Mouse (Mus musculus) CH12.LX (cell line): ENCODE data around the gene Macrod1. TPM values are rescaled to one million over a fixed set of nuclear protein-coding genes. Genes with fewer than 3 reads are reported as not detected.

Experiments
- DNase-seq: peaks from one replicate; pipeline ENCODE4 v3.0.0-alpha.2; 2013; ENCODE audit errors: extremely low read depth
- H3K27ac ChIP-seq: 2 replicates; pipeline ENCODE4 v1.5.1; 2012; ENCODE audit warnings: low read depth, mild to moderate bottlenecking, control low read depth, moderate library complexity; ENCODE audit not compliant: insufficient read depth
- H3K27me3 ChIP-seq: replicated peaks from 2 replicates; pipeline ENCODE3; 2012; ENCODE audit warnings: inconsistent platforms
- H3K36me3 ChIP-seq, 2 experiments: replicated peaks in 1 of 2; 2 replicates each; pipeline versions ENCODE3 to v1.6.1; 2012; ENCODE audit warnings: inconsistent platforms in 1 of 2, low read length in 1 of 2, mild to moderate bottlenecking in 1 of 2, mixed read lengths in 1 of 2, moderate library complexity in 1 of 2; ENCODE audit not compliant: control insufficient read depth in 1 of 2, insufficient read depth in 1 of 2
- H3K4me1 ChIP-seq, 2 experiments: 2 replicates each; pipeline ENCODE4 v1.6.1; 2012; ENCODE audit warnings: inconsistent platforms in 1 of 2, moderate library complexity in 1 of 2; ENCODE audit not compliant: insufficient read depth in 2 of 2, control insufficient read depth in 1 of 2
- H3K4me2 ChIP-seq: 2 replicates; pipeline ENCODE4 v1.6.1; 2012; ENCODE audit warnings: low read depth, mild to moderate bottlenecking, control low read depth; ENCODE audit not compliant: poor library complexity, insufficient read depth, severe bottlenecking
- H3K4me3 ChIP-seq, 3 experiments: fragments of 150-350 bp in 1 of 3; sonication (generic) in 1 of 3; replicated peaks in 1 of 3; 2 replicates each; pipeline versions ENCODE3 to v1.5.1; 2011 to 2012; ENCODE audit warnings: low read depth in 2 of 3, low read length in 2 of 3, mild to moderate bottlenecking in 2 of 3, moderate library complexity in 2 of 3, control low read depth in 1 of 3, improper control_type of control experiment in 1 of 3, inconsistent platforms in 1 of 3, mixed read lengths in 1 of 3; ENCODE audit not compliant: poor library complexity in 1 of 3
- H3K79me2 ChIP-seq: replicated peaks from 2 replicates; pipeline ENCODE4 v1.6.1; 2012; ENCODE audit warnings: mild to moderate bottlenecking, moderate library complexity; ENCODE audit not compliant: control insufficient read depth, poor library complexity, insufficient read depth, severe bottlenecking; ENCODE audit errors: extremely low read depth
- H3K9ac ChIP-seq: 2 replicates; pipeline ENCODE4 v1.6.1; 2012; ENCODE audit warnings: low read depth, mild to moderate bottlenecking, control low read depth, moderate library complexity; ENCODE audit not compliant: insufficient read depth
- H3K9me3 ChIP-seq: replicated peaks from 2 replicates; pipeline ENCODE3; 2012; ENCODE audit warnings: low read length, inconsistent platforms, mixed read lengths
- BHLHE40 ChIP-seq: IDR thresholded peaks from 2 replicates; pipeline ENCODE4 v1.6.1; 2011; ENCODE audit warnings: mild to moderate bottlenecking, low read depth, low read length, improper control_type of control experiment
- CHD1 ChIP-seq: IDR thresholded peaks from 2 replicates; pipeline ENCODE4 v1.6.1; 2012; ENCODE audit warnings: low read depth, low read length, improper control_type of control experiment, inconsistent platforms
- CHD2 ChIP-seq: IDR thresholded peaks from 2 replicates; pipeline ENCODE4 v1.6.1; 2011; ENCODE audit warnings: low read length, improper control_type of control experiment
- CTCF ChIP-seq, 2 experiments: IDR thresholded peaks in 1 of 2; conservative IDR thresholded peaks in 1 of 2; 2 replicates each; pipeline ENCODE4 v1.5.1; 2011 to 2012; ENCODE audit warnings: low read depth in 2 of 2, low read length in 2 of 2, improper control_type of control experiment in 1 of 2, inconsistent platforms in 1 of 2, mild to moderate bottlenecking in 1 of 2, moderate library complexity in 1 of 2
- E2F4 ChIP-seq: IDR thresholded peaks from 2 replicates; pipeline ENCODE4 v1.6.1; 2011; ENCODE audit warnings: low read depth, low read length, improper control_type of control experiment; ENCODE audit not compliant: insufficient replicate concordance
- ELF1 ChIP-seq: IDR thresholded peaks from 2 replicates; pipeline ENCODE4 v1.6.1; 2014; ENCODE audit warnings: low read depth, mild to moderate bottlenecking, inconsistent platforms, low read length, improper control_type of control experiment
- EP300 ChIP-seq: IDR thresholded peaks from 2 replicates; pipeline ENCODE4 v1.6.1; 2011; ENCODE audit warnings: low read length, improper control_type of control experiment
- GABPA ChIP-seq: IDR thresholded peaks from 2 replicates; pipeline ENCODE4 v1.6.1; 2012; ENCODE audit warnings: low read depth, low read length, improper control_type of control experiment, inconsistent platforms; ENCODE audit not compliant: insufficient replicate concordance
- JUN ChIP-seq: IDR thresholded peaks from 2 replicates; pipeline ENCODE4 v1.6.1; 2011; ENCODE audit warnings: low read depth, mild to moderate bottlenecking, low read length, improper control_type of control experiment, moderate library complexity; ENCODE audit not compliant: insufficient read depth
- JUND ChIP-seq: conservative IDR thresholded peaks from 2 replicates; pipeline ENCODE4 v1.6.1; 2011; ENCODE audit warnings: low read depth, low read length, improper control_type of control experiment
- KAT2A ChIP-seq: IDR thresholded peaks from 2 replicates; pipeline ENCODE4 v1.6.1; 2012; ENCODE audit warnings: low read length, improper control_type of control experiment, inconsistent platforms; ENCODE audit not compliant: insufficient replicate concordance
- MAFK ChIP-seq: IDR thresholded peaks from 2 replicates; pipeline ENCODE4 v1.6.1; 2011; ENCODE audit warnings: low read length, improper control_type of control experiment; ENCODE audit not compliant: insufficient replicate concordance
- MAZ ChIP-seq: IDR thresholded peaks from 2 replicates; pipeline ENCODE4 v1.6.1; 2012; ENCODE audit warnings: low read depth, mild to moderate bottlenecking, inconsistent platforms, low read length, improper control_type of control experiment, moderate library complexity
- MEF2A ChIP-seq: IDR thresholded peaks from 2 replicates; pipeline ENCODE4 v1.6.1; 2014; ENCODE audit warnings: low read depth, mild to moderate bottlenecking, inconsistent platforms, low read length, improper control_type of control experiment, borderline replicate concordance
- MXI1 ChIP-seq: IDR thresholded peaks from 2 replicates; pipeline ENCODE4 v1.6.1; 2011; ENCODE audit warnings: mild to moderate bottlenecking, low read depth, low read length, improper control_type of control experiment
- MYC ChIP-seq: IDR thresholded peaks from 2 replicates; pipeline ENCODE4 v1.6.1; 2011; ENCODE audit warnings: low read depth, mild to moderate bottlenecking, improper control_type of control experiment, low read length
- NELFE ChIP-seq: IDR thresholded peaks from 2 replicates; pipeline ENCODE4 v1.6.1; 2011; ENCODE audit warnings: low read depth, low read length, improper control_type of control experiment
- NRF1 ChIP-seq: IDR thresholded peaks from 2 replicates; pipeline ENCODE4 v1.6.1; 2014; ENCODE audit warnings: low read depth, mild to moderate bottlenecking, inconsistent platforms, low read length, improper control_type of control experiment, moderate library complexity
- PAX5 ChIP-seq: IDR thresholded peaks from 2 replicates; pipeline ENCODE4 v1.6.1; 2012; ENCODE audit warnings: low read length, inconsistent platforms, mixed read lengths
- POLR2A ChIP-seq: IDR thresholded peaks from 2 replicates; pipeline ENCODE4 v1.6.1; 2011; ENCODE audit warnings: low read depth, mild to moderate bottlenecking, improper control_type of control experiment, low read length
- RAD21 ChIP-seq: IDR thresholded peaks from 2 replicates; pipeline ENCODE4 v1.6.1; 2011; ENCODE audit warnings: low read depth, mild to moderate bottlenecking, low read length, improper control_type of control experiment, moderate library complexity
- RCOR1 ChIP-seq: conservative IDR thresholded peaks from 2 replicates; pipeline ENCODE4 v1.6.1; 2012; ENCODE audit warnings: low read depth, mild to moderate bottlenecking, inconsistent platforms, low read length, improper control_type of control experiment
- SIN3A ChIP-seq: IDR thresholded peaks from 2 replicates; pipeline ENCODE4 v1.6.1; 2012; ENCODE audit warnings: low read length, improper control_type of control experiment, inconsistent platforms
- TBP ChIP-seq: conservative IDR thresholded peaks from 2 replicates; pipeline ENCODE4 v1.6.1; 2011; ENCODE audit warnings: low read depth, low read length, improper control_type of control experiment
- UBTF ChIP-seq: IDR thresholded peaks from 2 replicates; pipeline ENCODE4 v1.6.1; 2012; ENCODE audit warnings: low read depth, mild to moderate bottlenecking, inconsistent platforms, low read length, improper control_type of control experiment, moderate library complexity
- USF1 ChIP-seq: IDR thresholded peaks from 2 replicates; pipeline ENCODE4 v1.6.1; 2014; ENCODE audit warnings: low read depth, mild to moderate bottlenecking, inconsistent platforms, low read length, improper control_type of control experiment
- USF2 ChIP-seq: conservative IDR thresholded peaks from 2 replicates; pipeline ENCODE4 v1.6.1; 2011; ENCODE audit warnings: low read depth, low read length, improper control_type of control experiment
- ZC3H11A ChIP-seq: IDR thresholded peaks from 2 replicates; pipeline ENCODE4 v1.6.1; 2012; ENCODE audit warnings: low read depth, mild to moderate bottlenecking, inconsistent platforms, low read length, improper control_type of control experiment
- ZKSCAN1 ChIP-seq: IDR thresholded peaks from 2 replicates; pipeline ENCODE4 v1.6.1; 2012; ENCODE audit warnings: low read depth, inconsistent platforms, low read length, improper control_type of control experiment, borderline replicate concordance
- ZMIZ1 ChIP-seq: IDR thresholded peaks from 2 replicates; pipeline ENCODE4 v1.6.1; 2012; ENCODE audit warnings: low read depth, mild to moderate bottlenecking, inconsistent platforms, low read length, improper control_type of control experiment
- dilution Hi-C: fragments of 300-500 bp; cut with MboI; formaldehyde crosslinking; loops from 2 replicates; pipeline ENCODE4 v1.14.3; 2020; ENCODE audit warnings: low sequenced_read_pairs; ENCODE audit not compliant: extremely low pct_unique_long_range_greater_than_20kb, extremely low pct_ligation_motif_present
- in situ Hi-C: fragments of 300-500 bp; cut with MboI; formaldehyde crosslinking; loops from 3 replicates; pipeline ENCODE4 v1.14.3; 2019; ENCODE audit warnings: low sequenced_read_pairs, low pct_ligation_motif_present, low pct_unique_long_range_greater_than_20kb, mixed read lengths
- polyA plus RNA-seq: library from polyadenylated mRNA; unstranded; fragments of >175 nt; gene quantifications from 2 replicates; pipeline ENCODE4 v1.2.1, GENCODE M21; 2012; ENCODE audit warnings: low read depth; ENCODE audit not compliant: insufficient read length
- total RNA-seq, 2 experiments: library from RNA; depleted of rRNA; stranded (reverse); fragments of 300-350 nt in 1 of 2; fragments of >200 nt in 1 of 2; gene quantifications; 2 replicates each; pipeline ENCODE4 v1.2.3; 2012 to 2014

Macrod1 gene
- total and polyA plus RNA-seq, 3 experiments, result 1.0 TPM; not detected in 2

GRCm38 (mm10) chr19:7185715-7186291 is 129.2 kb downstream of the Macrod1 start:
- H3K27me3 ChIP-seq, result peaks cover 78% of the 10 kb centered on the region
- no peak overlapping the region for H3K4me3 ChIP-seq
- H3K4me2 ChIP-seq, result no peak overlapping the region
- no peaks in the 10 kb centered on the region for H3K79me2 ChIP-seq
- dilution Hi-C loops (no loop called here), in situ Hi-C loops (no loop called here)
- TF ChIP-seq CTCF (conservative IDR thresholded peaks at IDR 0.05 in 1 of 2, IDR thresholded peaks at IDR 0.05 in 1 of 2; ENCODE audit: low read depth in 2 of 2, low read length in 2 of 2) (no peak), MYC (no peak), E2F4 (no peak), JUND (no peak), KAT2A (no peak), ELF1 (no peak), USF1 (no peak), JUN (no peak), NELFE (no peak), MAFK (no peak), BHLHE40 (no peak), USF2 (no peak), TBP (no peak), RAD21 (no peak), RCOR1 (no peak), ZKSCAN1 (no peak), ZC3H11A (no peak)
- no peak overlapping the region for H3K9ac ChIP-seq
- no peak overlapping the region for H3K27ac ChIP-seq
- no peak for DNase-seq
- H3K4me1 ChIP-seq, result peaks cover 5 to 6% of the 10 kb centered on the region in 2 experiments; a peak in 1 of 4 replicates
- no peaks in the 10 kb centered on the region for H3K36me3 ChIP-seq
- no peaks in the 10 kb centered on the region for H3K9me3 ChIP-seq

GRCm38 (mm10) chr19:7187157-7187556 is 130.5 kb downstream of the Macrod1 start:
- H3K9ac ChIP-seq, result no peak overlapping the region
- no peaks in the 10 kb centered on the region for H3K79me2 ChIP-seq
- no peak for DNase-seq
- no peak for TF ChIP-seq EP300
- no peak for TF ChIP-seq RAD21
- TF ChIP-seq MAZ, result no peak
- no peak for TF ChIP-seq UBTF
- TF ChIP-seq SIN3A, result no peak
- no peak for TF ChIP-seq CHD2
- TF ChIP-seq ZMIZ1, result no peak
- TF ChIP-seq MAFK, result no peak
- TF ChIP-seq JUND, result no peak
- TF ChIP-seq ZKSCAN1, result no peak
- TF ChIP-seq CHD1, result no peak
- no peak for TF ChIP-seq NELFE
- no peak for TF ChIP-seq MYC
- no peak for TF ChIP-seq MXI1
- no peak for TF ChIP-seq PAX5
- TF ChIP-seq NRF1, result no peak
- TF ChIP-seq JUN, result no peak
- no peak for TF ChIP-seq POLR2A
- TF ChIP-seq GABPA, result no peak
- no peak for TF ChIP-seq MEF2A
- H3K27me3 ChIP-seq, result peaks cover 66% of the 10 kb centered on the region
- dilution Hi-C loops (no loop called here), in situ Hi-C loops (no loop called here)
- peaks cover 5 to 6% of the 10 kb centered on the region in 2 experiments; a peak in 1 of 4 replicates for H3K4me1 ChIP-seq
- H3K27ac ChIP-seq, result no peak overlapping the region
- no peaks in the 10 kb centered on the region for H3K36me3 ChIP-seq
- no peaks in the 10 kb centered on the region for H3K9me3 ChIP-seq
- H3K4me2 ChIP-seq, result no peak overlapping the region
- H3K4me3 ChIP-seq, result no peak overlapping the region
